Mouse (Mus musculus) thymus, postnatal 4 days (tissue): ENCODE measurements around the gene Aff1.

Source experiments
- DNase-seq: peaks from one replicate; pipeline ENCODE4 v3.0.0; 2021

Aff1 gene

DNA sequence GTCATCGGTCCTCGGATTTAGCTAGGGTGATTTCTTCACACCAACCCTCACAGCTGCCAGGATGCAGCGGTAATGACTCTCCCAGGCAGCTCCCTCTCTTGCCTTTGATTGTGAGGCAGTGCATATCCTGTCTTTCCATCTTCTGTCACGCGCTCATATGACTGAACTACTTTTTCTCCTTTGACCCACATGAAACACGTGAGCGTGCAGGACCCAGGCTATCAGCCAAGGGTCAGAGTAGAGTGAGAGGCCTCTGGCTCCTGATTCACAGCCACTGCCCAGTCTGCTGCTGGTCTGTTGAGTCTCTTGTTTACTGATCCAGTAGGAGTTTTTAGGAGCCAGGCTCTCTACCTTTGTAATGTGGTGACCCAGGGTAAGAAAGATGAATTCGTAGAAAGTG is 156.4 kb downstream of the Aff1 start:
- DNase-seq = no peak

DNA sequence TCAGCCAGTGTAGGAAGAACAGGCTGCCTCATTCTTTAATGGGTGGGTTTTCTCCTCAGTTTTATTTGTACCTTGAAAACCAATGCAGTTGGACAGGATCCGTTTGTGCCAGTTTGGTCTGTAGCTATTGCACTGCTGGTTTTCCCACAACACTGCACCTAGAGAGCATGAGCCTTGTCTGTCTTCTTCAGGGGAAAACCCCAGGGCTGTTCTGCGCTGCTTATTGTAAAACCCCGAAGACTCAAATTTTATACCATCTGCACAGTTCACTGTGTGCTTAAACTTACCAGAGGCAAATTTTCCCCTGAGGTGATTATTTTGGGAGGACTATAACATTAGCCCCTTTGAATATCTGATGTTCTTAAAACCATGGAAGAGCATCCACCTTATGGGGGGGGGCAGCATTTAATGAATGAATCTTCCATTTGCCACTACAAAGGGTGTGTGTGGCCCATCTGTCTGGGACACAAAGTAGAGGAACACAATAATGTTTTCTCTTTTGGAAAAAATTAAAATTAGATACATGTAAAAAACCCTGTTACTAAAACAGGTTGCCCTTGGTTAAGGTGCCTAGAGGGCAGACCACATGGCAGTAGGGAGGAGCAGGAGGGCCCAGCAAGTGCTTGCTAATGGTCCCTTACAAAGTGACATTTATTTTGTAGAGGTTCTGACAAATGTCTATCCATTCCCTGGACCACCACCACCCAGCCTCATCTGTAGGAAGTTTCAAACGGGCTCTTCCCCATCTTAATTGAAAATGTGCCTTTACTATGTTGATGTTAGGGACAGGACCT is 160.8 kb downstream of the Aff1 start:
- no peak for DNase-seq

DNA sequence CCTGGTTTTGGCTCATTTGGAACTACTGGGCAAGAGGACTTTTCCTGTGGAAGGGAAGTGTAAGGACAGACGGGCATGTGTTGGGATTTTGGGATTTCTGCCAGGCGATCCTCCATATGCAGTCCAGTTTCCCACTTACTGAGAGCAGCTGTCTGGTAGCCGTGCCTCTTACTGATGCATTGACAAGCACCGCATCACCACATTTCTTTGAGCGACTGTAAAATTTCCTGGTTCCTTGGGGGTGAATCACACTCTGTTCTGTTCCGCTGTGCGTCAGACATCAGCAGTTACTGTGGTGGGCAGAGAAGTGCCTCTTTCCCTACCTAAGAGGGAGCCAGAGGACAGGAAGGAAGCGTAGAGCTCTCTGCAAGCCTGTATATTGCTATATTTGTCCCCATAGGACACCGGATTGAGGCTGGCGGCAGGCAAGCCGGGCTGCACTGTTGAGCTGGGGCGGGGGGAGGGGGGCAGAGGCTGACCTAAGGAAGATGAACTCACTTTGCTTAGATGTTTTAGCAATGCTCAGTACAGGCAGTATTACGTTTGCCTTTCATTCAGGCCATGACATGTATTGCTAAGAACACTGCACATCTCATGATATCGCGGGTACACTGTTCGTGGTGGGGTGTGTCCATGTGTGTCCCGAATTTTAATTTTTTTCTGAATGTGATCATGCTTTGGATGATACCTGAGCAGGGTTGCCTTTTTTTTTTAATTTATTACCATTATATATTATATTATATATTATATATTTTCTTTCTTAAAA is 162.1 kb downstream of the Aff1 start:
- DNase-seq = no peak

DNA sequence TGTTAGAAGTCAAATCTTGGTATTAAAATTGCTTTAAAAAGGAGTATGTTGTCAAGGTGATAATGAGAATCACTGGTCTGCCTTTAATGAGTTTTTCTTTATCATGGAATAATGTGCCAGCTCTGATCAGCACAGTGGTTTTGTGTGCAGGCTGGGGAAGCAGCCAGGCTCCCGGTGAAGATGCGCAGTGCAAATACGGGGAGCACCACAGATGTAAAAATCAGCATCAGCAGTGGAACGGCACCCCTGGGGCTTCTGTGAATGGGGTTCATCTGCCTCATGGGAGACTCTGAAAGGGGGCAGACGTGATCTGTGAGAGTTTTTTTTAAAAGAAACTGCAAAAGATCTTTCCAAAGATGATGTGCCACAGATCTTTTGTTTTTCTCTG is 162.6 kb downstream of the Aff1 start:
- no peak for DNase-seq

DNA sequence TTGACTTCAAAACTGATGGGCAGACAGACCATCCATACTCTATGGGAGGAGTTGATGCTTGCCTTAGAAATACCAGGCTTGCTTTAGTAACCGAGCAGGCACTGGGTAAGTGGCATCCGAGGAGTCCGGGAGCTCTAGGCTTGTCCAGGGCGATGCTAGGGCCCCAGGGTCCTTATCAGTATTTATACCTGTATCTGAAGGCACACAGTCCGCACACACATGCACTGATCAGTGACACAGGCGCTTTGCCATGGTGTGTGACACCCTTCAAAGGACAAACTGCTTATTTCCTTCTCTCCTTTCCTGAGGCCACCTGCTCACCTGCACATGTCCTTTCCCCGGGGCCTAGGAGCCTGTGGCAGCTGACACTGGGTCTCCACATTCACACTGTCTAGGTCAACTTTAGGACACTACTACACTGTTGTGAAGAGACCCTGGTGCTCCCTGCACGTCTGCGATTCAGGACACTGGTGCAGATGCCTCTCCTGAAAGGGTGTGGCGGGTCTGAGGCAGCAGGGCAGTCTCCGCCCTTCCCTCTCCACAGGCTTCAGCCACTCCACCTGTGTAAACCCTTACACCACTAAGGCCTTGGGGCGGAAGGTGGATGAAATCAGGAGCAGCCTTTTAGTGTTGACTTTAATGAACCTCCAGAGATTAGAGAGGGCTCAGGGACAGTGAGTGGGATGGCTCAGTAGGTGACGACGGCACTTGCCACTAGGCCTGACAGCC is 163.5 kb downstream of the Aff1 start:
- DNase-seq = no peak

DNA sequence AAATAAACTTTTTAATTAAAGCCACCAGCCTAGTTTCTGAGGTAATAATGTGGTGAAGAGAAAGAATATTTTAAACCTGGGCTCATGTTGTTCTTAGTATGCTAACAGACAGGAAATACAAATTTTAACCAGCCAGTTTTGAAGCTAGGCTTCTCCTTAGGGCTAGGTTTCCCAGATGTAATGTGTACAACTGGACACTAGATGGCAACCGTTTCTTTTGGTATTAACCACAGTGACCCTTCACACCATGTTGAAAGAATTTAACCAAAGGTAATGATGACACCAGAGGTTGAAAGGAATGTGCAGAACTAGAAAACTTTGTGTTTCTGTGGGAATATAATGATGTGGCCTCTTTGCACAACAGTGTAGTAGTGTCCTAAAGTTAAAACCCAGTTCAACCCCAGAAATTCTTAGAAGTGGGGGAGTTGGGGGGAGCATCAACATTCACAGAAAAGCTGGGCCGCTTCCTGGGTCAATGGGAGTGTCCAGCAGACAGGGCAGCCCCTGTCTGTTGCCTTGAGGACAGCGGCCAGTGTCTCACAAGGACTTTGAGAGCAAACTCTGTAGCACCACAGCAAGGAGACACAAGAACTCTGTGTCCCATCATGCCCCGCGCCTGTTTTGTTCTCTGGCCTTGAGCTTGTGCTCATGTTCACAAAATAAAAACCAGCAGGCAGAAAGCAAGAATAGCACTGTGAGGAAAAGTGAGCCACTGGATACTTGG is 164.3 kb downstream of the Aff1 start:
- no peak for DNase-seq

DNA sequence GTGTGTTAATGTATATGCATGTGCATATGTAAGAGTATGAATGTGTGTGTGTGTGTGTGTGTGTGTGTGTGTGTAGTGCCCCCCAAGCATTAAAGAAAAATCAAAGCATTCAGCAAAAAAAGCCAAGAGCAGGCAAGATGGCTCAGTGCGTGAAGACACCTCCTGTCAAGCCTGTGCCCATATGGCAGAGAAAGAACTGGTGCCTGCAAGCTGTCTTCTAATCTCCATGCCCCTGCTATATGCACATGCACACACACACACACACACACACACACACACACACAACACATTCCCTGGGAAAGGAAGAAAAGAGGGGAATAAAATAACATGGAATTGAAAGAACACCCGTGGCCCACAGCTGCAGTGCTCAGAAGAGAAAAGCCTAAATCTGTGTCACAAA is 165.0 kb downstream of the Aff1 start:
- DNase-seq = no peak

DNA sequence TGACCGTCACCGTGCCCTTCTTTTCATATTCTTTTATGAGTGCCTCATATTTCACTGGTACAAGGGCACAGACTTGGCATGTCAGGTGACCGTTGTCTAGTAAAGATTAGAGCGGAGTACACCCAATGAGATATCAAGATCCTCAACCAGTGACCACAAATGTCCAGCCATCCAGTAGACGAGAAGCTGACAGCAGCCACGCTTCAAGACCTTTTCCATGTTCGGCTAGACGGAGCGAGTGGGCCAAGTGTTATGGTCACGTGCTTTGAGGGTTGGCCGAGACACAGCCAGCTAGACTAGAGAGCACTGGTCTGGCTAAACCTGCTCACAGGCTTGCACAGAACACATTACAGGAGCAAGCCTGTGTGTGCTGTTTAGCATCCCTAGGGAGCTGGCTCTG is 168.4 kb downstream of the Aff1 start:
- DNase-seq = no peak

DNA sequence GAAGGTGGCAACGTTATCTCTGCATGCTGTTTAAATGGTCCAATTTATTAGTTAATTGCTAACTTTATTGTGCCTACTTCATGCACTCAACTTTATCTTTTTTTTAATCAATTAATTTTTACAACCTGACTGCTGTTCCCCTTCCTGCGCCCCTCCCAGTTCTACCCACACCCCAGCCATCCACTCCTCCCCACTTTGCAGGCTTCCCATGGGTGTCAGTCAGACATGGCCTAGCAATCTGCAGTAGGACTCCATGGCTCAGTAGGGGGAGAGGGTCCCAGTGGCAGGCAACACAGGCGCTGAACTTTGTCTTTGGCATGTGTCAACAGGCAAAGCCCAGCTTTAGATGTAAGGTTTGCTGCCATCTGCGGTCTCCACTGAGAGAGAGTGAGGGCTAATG is 171.6 kb downstream of the Aff1 start:
- DNase-seq = no peak

DNA sequence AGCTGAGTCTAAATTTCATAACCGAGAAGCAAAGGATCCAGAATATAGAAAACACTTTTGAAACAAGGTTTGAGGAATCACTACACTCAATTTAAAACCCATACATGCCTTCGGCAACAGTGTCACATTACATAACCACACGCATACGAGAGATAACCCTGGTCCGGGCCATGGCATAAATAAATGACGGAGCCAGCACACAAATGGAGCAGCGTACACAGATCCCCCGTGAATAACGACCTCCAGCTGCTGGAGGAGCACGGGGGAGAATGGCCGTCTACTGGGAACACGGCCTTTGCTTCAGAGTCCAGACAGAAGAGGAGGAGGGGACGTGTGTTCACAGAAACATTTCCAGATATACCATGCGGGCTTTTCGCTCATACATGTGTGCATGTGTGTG is 197.6 kb downstream of the Aff1 start:
- DNase-seq = no peak

DNA sequence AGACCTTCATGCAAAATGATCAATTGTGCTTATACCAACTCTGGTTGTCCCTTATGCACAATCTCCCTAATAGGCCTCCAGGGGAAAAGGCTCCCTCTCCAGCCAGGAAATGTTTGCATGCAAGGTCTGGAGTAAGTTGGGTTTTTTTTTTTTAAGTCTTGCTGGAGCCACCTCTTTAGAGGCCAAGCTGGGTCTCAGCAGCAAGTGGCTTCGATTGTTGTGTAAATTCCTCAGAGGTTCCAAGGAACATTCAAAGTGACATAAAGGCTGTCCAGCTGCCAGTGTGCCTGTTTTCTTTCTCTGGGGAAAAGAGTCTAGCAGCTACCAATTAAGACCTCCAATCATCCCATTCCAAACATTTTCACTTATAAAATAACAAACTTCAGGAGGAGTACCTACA is 206.1 kb downstream of the Aff1 start:
- no peak for DNase-seq
